Mouse (Mus musculus) cerebellum, adult 2 months (tissue): ENCODE results near the gene Atxn3.

Source experiments
- CTCF ChIP-seq: fragments of 200-500 bp; IDR thresholded peaks from 2 replicates; pipeline ENCODE4 v1.5.1; 2011; ENCODE audit warnings: low read depth, mild to moderate bottlenecking, control low read depth, low read length, moderate library complexity, borderline replicate concordance; ENCODE audit not compliant: insufficient read depth
- POLR2A ChIP-seq: fragments of 200-500 bp; IDR thresholded peaks from 2 replicates; pipeline ENCODE4 v1.6.1; 2011; ENCODE audit warnings: low read length, control low read depth, borderline replicate concordance; ENCODE audit not compliant: insufficient read depth

DNA sequence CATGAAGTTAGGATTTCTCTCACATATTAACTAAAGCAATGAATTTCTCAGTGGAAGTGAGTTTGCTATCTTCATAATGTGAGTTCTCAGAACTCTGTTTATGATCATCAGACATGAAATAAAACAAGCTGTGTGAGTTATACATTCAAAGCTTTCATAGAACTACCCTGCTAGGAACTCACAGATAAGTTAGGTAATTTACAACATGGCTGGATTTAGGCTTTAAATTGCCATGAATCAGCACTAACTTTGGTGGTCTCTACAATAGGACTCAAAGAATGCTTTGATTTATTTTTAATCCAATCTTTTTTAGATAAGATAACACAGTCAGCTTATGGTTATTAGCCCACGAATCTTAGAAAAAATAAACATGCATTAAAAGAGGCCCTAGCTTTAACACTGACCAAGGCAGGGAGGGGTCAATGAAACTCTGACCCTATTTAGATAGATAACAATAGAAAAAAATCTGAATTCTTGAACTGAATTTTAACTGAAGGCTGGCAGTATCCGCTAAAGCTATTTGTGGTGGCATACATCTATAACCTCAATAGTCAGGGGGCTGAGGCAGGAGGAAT lies 58.3 kb downstream of the Atxn3 start:
- TF ChIP-seq POLR2A (no peak), CTCF (no peak)
